Mouse (Mus musculus) adrenal gland, postnatal 25 days (tissue): ENCODE measurements around the gene Rpl37. TPM values are rescaled to one million over a fixed set of nuclear protein-coding genes. Genes with fewer than 3 reads are reported as not detected.

Experiments
- DNase-seq: peaks from one replicate; pipeline ENCODE4 v3.0.0; 2021; ENCODE audit warnings: mixed read lengths
- long read RNA-seq: library from polyadenylated mRNA; stranded (forward); transcript quantifications from one replicate; pipeline ENCODE4 v2.0.0, GENCODE M21; 2021
- total RNA-seq: library from RNA; stranded (reverse); gene quantifications from 2 replicates; pipeline ENCODE4 v1.2.3, GENCODE M21; 2021

The Rpl37 gene
- total RNA-seq = 360 and 420 TPM in 2 replicates
- long read RNA-seq, transcript Rpl37-201 (4 exons, 835 nt) = major isoform, 111 of 147 reads
- long read RNA-seq, partial matches to known transcripts = 30 of 147 reads
- long read RNA-seq, other reads (novel, unspliced or antisense) = 2 of 147 reads

DNA sequence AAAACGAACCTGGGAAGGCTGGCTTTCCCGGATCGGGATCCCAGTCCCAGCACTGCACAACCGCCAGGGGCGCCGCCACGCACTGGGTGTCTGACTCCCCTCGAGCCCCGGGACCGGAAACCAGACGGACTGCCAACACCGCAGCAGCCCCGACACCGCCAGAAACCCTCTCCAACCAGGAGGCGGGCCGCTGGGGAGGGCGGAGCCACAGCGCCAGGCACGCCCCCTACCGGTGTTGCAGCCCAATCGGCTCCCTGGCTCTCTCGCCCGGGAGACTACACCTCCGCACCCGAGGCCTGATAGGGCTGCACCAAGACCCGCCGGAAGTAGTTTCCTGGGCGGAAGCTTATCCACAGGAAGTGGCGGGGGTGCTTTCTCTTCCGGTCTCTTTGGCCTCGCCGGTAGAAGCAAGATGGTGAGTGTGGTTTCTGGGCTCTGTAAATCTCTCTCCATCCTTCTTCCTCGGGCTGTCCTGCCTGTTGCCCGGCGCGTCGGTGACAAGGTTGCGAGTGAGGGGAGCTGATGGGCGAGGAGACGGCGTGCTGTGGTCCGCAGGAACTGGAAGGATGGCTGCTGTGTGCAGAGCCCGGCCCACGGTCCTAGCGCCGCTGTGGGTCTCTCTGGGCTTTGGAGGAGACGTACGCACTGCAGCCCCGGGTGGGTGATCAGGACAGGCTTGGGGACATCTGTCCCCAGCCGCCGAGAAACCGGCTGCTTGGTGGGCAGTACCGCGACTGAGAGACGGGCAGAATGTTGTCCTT is at the start of gene Rpl37:
Rpl37 (plus strand) TSS at position 376 of the 761 bp plus-strand sequence.
- DNase-seq = peak; percentile 99

GRCm38 (mm10) chr15:5068801-5069518 is 47.5 kb upstream of the Rpl37 start:
- no peak for DNase-seq

DNA sequence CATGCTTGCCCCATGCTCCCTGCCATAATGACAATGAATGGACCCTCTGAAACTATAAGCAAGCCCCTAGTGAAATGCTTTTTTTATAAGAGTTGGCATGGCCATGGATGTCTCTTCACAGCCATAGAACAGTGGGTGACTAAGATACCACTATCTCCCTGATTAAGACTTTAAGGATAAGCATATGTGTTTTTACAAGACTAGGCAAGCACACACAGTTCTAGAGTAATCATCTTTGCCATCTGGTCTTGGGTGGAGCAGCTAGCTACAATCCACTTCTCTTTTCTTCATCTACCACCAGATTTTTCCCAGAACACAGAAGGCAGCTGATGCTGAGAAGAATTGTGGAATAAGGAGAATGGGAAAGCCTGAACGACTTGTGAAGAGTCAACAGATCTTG is 35.2 kb upstream of the Rpl37 start:
- no peak for DNase-seq

GRCm38 (mm10) chr15:5086162-5086561 is 30.3 kb upstream of the Rpl37 start:
- no peak for DNase-seq

DNA sequence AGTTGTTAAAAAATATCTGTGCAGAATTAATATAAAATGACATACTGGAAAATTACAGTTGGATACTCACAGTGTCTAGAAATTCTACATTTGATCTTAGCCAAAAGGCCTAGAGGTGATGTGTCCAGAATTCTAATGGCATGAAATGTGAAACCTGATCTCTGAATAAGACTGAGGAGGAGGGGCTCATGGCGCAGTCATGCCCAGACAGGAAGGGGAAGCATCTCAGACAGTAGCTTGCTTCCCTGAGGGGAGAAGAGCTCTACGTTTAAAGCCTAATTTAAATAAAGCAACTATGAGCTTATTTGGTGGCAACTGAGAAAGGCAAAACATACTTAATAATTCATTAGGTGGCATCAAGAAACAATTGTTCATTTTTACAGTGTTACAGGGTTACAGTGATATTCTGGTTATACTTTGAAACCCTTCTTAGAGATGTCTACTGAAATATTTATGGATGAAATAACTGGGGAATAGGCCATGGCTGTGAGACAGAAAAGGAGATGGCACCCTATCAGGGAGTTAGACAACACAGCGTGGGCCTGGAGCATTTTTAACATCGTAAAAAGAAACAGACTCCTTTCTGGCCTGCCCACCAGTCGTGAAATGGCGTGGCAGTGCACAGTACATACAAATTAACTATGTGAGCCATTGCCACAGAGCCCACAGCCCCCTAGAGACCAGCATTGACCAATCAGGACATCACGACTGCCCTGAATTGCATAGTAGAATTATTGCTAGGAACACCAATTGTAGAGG is 27.4 kb upstream of the Rpl37 start:
- no peak for DNase-seq

- no peak for DNase-seq
These were observed 26.3 kb upstream of the Rpl37 start for GRCm38 (mm10) chr15:5090131-5090530.

- DNase-seq = no peak
These were observed 20.7 kb upstream of the Rpl37 start for GRCm38 (mm10) chr15:5095534-5096301.

- no peak for DNase-seq
These were observed 19.1 kb upstream of the Rpl37 start for GRCm38 (mm10) chr15:5097376-5097775.

DNA sequence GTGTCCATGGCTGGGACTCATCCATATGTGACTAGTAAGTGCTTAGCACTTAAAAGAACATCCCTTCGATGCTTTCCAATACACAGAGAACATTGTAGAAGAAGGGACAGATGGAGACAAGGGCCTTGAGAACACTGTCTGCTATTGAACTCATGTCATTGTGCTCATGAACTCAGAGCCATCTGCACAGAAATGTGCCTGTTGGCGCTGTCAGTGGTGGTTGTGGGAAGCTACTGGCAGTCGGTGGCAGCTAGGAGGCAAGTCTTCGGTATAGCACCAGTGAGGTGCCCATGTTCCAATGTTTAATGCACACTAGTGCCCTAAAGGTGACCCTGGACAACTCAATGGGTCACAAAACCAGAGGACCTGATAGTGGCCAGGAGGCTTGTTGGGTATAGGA is 14.1 kb upstream of the Rpl37 start:
- no peak for DNase-seq

DNA sequence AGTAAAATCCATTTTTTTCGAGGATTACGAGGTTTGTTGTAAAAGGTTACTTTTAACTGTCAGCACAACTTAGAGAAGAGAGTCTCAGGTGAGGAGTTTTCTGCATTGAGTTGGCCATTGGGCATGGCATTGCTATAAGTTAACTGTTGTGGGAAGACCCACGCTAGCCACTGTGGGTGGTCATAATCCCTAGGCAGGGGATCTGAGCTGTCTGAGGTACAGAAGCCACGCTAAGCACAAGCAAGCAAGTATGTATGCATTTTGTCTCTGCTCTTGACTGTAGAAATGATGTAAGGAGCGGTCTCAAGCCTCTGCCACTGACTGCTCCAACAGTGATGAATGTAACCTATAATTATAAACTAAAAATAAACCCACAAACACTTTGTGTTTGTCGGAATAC is 10.6 kb upstream of the Rpl37 start:
- DNase-seq = no peak

DNA sequence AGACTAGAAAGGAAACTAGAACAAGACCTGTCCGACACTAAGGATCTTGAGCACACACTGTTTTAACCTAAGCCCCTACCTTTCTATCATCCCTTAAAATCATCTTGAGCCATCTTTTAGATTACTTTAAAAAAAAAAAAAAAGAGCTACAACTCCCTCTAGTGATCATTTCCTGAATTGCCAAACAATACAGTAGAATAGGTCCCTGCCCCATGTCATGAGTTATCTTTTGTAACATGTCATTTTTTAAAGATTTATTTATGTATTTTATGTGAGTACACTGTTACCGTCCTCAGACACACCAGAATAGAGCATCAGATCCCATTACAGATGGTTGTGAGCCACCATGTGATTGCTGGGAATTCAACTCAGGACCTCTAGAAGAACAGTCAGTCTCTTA is 10.2 kb upstream of the Rpl37 start:
- DNase-seq = no peak

- no peak for DNase-seq
These were observed 8.5 kb upstream of the Rpl37 start, which contains the start of gene Card6 for GRCm38 (mm10) chr15:5107686-5108654. Gene Card6 (minus strand): TSS chr15:5108539.

DNA sequence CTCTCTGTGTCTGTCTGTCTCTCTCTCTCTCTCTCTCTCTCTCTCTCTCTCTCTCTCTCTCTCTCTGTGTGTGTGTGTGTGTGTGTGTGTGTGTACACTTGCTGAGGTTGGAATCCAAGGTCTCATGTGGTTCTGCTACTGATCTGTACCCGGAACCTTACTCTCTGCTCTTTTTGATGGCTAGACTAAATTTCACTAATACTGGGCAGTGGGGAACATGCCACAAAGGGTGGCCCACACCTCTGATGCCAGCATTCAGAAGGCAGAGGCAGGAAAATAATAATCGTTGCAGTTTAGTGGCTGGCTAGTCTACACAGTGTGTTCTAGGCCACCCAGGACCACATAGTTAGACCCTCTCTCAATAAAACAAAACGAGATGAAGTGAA is 7.8 kb upstream of the Rpl37 start:
- no peak for DNase-seq

GRCm38 (mm10) chr15:5112651-5113050 is 3.8 kb upstream of the Rpl37 start:
- DNase-seq = no peak

GRCm38 (mm10) chr15:5115173-5115572 is 1.3 kb upstream of the Rpl37 start:
- no peak for DNase-seq

DNA sequence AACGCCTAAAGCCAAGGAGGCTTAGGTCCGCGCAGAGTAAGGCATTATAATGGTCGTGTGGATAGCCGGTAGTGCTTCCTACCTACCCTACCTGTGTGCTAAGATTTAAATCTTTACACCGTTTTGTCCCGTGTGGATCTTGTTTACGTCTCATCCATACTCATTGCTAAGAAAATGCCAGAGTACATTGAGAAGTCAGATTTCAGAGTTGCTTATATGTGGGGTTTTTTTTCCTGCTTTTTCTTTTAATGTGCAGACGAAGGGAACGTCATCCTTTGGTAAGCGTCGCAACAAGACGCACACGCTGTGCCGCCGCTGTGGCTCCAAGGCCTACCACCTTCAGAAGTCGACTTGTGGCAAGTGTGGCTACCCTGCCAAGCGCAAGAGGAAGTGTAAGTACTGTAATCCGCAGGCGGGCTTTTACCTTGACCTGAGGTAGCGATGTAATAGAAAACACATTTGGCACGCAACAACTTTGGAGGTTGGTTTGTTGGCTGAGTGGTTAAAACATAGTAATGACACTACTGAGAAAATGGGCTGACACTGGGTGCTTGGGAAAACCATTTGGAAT is 671 bp downstream of the Rpl37 start:
- DNase-seq = no peak

DNA sequence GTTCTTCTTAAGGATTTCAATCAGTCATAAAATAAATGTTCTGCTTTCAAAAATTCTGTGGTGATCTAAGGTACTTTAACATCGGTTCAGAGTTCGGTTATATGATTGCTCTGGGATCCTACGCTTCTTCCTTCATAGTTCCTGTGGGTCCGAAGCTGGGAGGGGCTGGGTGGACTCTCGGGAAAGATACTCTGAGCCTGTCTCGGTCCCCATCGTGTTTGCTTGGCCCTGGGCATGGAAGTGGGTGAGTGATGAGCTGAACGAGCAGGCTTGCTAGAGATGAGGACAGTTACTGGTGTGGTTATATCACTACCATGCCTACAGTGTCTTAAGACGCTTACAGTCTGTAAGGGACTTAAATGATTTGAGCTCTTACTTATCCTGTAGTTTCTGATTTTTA is 2.2 kb downstream of the Rpl37 start:
- DNase-seq = no peak

DNA sequence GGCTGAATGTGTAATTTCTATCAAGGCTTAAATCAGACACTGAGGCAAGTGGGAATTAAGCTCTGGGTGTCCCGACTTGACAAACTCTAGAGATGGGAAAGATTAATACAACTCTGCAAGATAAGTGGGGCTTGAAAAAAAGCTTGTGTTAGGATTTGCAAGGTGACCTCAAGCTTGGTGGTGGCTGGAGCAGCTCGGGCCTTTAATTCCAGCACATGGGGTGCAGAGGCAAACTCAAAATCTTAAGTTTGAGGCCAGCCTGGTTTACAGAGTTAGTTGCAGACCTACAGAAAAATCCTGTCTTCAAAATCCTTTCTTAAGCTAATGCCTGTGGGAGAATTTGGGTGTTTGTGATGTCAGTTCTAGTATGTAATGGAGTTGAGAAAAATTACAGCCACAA is 2.7 kb downstream of the Rpl37 start:
- DNase-seq = no peak

DNA sequence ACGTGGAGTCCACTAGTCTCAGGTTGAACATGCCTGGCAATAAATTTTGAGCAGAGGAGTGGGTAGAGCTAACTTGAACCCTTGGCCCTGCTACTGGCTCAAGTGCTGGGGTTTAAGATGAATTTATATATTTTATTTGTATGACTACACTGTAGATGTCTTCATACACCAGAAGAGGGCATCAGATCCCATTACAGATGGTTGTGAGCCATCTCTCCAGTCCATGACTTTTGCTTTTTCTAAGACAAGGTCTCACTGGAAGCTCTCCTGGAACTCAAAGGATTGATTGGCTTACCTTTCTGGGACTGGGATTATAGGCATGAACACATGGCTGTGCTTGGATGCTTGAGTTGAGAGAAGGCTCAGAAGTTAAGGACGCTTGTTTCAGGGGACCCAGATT is 3.3 kb downstream of the Rpl37 start:
- DNase-seq = no peak

GRCm38 (mm10) chr15:5121535-5122313 is 5.3 kb downstream of the Rpl37 start:
- no peak for DNase-seq
